Mouse (Mus musculus) brain, embryonic 14.5 days (tissue): ENCODE data around the gene Ube2o.

Experiments
- CTCF ChIP-seq: fragments of 200-500 bp; IDR thresholded peaks from 2 replicates; pipeline ENCODE4 v1.5.1; 2012; ENCODE audit warnings: inconsistent platforms, mild to moderate bottlenecking, moderate library complexity, borderline replicate concordance; ENCODE audit not compliant: insufficient read depth, insufficient read length; ENCODE audit errors: extremely low read depth
- POLR2A ChIP-seq: fragments of 200-500 bp; IDR thresholded peaks from 2 replicates; pipeline ENCODE4 v1.6.1; 2012; ENCODE audit warnings: mild to moderate bottlenecking, inconsistent platforms, borderline replicate concordance; ENCODE audit not compliant: poor library complexity, insufficient read depth, insufficient read length, severe bottlenecking; ENCODE audit errors: extremely low read depth

GRCm38 (mm10) chr11:116607717-116608116, 26.5 kb upstream of the Ube2o start:
- TF ChIP-seq CTCF (no peak), POLR2A (no peak)
